Mouse (Mus musculus): ENCODE results near the gene Prss33. TPM values are rescaled to one million over a fixed set of nuclear protein-coding genes. Genes with fewer than 3 reads are reported as not detected.

Prss33 gene
- polyA plus RNA-seq, 1 experiment, result 0.25 TPM

DNA sequence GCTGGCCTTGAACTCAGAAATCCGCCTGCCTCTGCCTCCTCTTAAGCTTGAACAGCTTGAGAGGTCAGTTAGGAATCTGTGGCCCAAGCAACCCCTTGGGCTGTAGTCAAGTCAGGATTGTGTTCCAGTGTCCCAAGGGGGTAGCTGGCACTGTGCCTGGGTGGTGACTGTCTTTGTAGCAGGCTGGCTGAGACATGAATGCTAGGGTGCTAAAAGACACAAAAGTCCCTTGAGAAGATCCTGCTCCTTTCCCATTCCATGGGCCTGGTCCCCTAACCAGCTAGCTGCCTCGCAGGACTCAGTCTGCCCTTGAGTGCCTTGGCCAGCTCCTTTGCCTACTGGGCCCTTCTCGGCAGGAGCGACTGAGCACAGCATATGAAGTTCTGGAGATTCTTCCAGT lies 27.1 kb upstream of the Prss33 start:
- whole genome bisulfite sequencing, result 76% methylated on average over 4 of the region's 4 CpGs
- no peak for DNase-seq
- H3K4me3 ChIP-seq (replicated peaks; ENCODE audit: insufficient read depth, low read depth, low read length), result no peak overlapping the region
- no peaks in the 10 kb centered on the region for H3K4me1 ChIP-seq (ENCODE audit: control insufficient read depth, insufficient read depth, low read length)
- TF ChIP-seq CTCF (IDR thresholded peaks at IDR 0.05; ENCODE audit: borderline replicate concordance, insufficient read depth, low read depth, low read length) (no peak), POLR2A (IDR thresholded peaks at IDR 0.05; ENCODE audit: borderline replicate concordance, insufficient read depth, low read length) (no peak)
- no peaks in the 10 kb centered on the region for H3K27me3 ChIP-seq (ENCODE audit: control insufficient read depth, insufficient read depth, low read length)
- H3K27ac ChIP-seq (ENCODE audit: insufficient read depth, low read length), result no peak overlapping the region

DNA sequence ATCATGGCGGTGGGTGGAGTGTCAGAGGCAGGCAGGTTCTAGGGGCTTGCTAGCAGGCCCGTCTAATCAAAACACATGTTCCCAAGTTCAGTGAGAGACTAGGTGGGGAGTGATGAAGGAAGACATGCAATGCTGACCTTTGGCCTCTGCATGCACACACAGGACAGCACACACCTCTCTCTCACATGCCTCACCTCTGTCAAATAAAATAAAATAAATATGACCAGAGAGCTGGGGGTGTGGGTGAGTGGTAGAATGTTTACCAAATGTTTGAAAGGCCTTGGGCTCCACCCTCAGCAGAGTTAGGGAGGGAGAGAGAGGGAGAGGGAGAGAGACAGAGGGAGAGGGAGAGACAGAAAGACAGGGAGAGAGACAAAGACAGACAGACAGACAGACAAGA lies 22.1 kb upstream of the Prss33 start:
- Histone ChIP-seq H3K4me3 (replicated peaks; ENCODE audit: insufficient read depth, low read depth, low read length) (no peak overlapping the region), H3K27me3 (ENCODE audit: control insufficient read depth, insufficient read depth, low read length) (no peaks in the 10 kb centered on the region), H3K4me1 (ENCODE audit: control insufficient read depth, insufficient read depth, low read length) (no peaks in the 10 kb centered on the region), H3K27ac (ENCODE audit: insufficient read depth, low read length) (no peak overlapping the region)
- DNase-seq, result no peak
- WGBS, result 92% methylated on average over 2 of the region's 2 CpGs
- TF ChIP-seq CTCF (IDR thresholded peaks at IDR 0.05; ENCODE audit: borderline replicate concordance, insufficient read depth, low read depth, low read length) (no peak), POLR2A (IDR thresholded peaks at IDR 0.05; ENCODE audit: borderline replicate concordance, insufficient read depth, low read length) (no peak)

DNA sequence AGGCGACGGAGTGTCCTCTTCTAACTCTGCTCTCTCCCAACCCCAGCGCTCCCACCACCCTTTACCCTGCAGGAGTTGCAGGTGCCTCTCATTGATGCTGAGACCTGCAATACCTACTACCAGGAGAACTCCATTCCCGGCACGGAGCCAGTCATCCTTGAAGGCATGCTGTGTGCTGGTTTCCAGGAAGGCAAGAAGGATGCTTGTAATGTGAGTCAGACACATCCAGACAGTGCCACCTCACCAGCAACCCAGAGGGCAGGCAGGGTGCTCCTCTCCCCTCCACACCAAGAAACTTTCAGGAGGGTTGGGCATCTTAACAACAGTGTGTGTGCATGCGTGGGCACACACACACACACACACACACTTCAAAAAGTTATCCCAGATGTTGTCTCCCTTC lies 21.3 kb upstream of the Prss33 start:
- WGBS, result 79% methylated on average over 6 of the region's 6 CpGs
- no peak for DNase-seq
- TF ChIP-seq CTCF (IDR thresholded peaks at IDR 0.05; ENCODE audit: borderline replicate concordance, insufficient read depth, low read depth, low read length) (no peak), POLR2A (IDR thresholded peaks at IDR 0.05; ENCODE audit: borderline replicate concordance, insufficient read depth, low read length) (no peak)
- Histone ChIP-seq H3K4me1 (ENCODE audit: control insufficient read depth, insufficient read depth, low read length) (no peaks in the 10 kb centered on the region), H3K27me3 (ENCODE audit: control insufficient read depth, insufficient read depth, low read length) (no peaks in the 10 kb centered on the region), H3K4me3 (replicated peaks; ENCODE audit: insufficient read depth, low read depth, low read length) (no peak overlapping the region), H3K27ac (ENCODE audit: insufficient read depth, low read length) (no peak overlapping the region)

DNA sequence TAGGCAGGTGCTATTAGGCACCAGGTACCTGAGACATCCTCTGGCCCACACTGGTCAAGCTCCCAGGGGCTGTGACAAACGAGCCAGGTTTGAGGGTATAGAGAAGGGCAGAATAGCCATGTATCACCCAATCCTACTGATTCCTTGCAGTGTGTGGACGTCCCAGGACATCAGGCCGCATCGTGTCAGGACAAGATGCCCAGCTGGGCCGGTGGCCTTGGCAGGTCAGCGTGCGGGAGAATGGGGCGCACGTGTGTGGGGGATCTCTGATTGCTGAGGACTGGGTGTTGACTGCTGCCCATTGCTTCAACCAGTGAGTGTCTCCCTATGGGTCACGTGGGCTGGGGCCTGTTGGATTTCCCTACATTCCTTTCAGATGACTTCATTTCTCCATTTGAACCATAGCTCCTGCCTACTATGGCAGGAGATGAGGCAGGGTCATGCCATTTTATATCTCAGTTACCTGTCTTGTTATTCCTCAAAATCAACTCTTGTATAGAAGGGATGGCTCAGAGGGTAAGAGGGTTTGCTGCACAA lies 18.4 kb upstream of the Prss33 start:
- Histone ChIP-seq H3K4me1 (ENCODE audit: control insufficient read depth, insufficient read depth, low read length) (no peaks in the 10 kb centered on the region), H3K4me3 (replicated peaks; ENCODE audit: insufficient read depth, low read depth, low read length) (no peak overlapping the region), H3K27me3 (ENCODE audit: control insufficient read depth, insufficient read depth, low read length) (no peaks in the 10 kb centered on the region), H3K27ac (ENCODE audit: insufficient read depth, low read length) (no peak overlapping the region)
- TF ChIP-seq CTCF (IDR thresholded peaks at IDR 0.05; ENCODE audit: borderline replicate concordance, insufficient read depth, low read depth, low read length), result no peak
- no peak for TF ChIP-seq POLR2A (IDR thresholded peaks at IDR 0.05; ENCODE audit: borderline replicate concordance, insufficient read depth, low read length)
- DNase-seq, result no peak
- WGBS, result 86% methylated on average over 10 of the region's 10 CpGs

DNA sequence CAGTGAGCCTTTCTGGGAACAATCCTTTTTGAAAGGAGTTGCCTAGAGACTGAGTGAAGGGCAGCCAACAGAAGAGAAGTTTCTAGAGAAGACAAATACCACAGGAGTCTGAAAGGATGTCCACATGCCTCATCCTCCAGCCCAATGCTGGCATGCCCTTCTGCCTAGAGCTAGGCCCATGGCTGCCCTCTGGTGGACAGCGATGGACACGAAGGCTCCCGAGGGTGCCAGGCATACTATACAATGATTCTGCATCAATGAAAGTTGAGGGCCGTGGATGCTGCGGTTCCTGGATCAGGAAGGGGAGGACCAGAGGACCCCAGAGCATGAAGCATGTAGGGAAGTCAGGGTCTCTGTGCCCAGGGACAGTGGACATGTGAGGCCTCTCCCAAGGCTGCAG lies 17.4 kb upstream of the Prss33 start:
- WGBS, result 23% methylated on average over 5 of the region's 5 CpGs
- DNase-seq, result no peak

DNA sequence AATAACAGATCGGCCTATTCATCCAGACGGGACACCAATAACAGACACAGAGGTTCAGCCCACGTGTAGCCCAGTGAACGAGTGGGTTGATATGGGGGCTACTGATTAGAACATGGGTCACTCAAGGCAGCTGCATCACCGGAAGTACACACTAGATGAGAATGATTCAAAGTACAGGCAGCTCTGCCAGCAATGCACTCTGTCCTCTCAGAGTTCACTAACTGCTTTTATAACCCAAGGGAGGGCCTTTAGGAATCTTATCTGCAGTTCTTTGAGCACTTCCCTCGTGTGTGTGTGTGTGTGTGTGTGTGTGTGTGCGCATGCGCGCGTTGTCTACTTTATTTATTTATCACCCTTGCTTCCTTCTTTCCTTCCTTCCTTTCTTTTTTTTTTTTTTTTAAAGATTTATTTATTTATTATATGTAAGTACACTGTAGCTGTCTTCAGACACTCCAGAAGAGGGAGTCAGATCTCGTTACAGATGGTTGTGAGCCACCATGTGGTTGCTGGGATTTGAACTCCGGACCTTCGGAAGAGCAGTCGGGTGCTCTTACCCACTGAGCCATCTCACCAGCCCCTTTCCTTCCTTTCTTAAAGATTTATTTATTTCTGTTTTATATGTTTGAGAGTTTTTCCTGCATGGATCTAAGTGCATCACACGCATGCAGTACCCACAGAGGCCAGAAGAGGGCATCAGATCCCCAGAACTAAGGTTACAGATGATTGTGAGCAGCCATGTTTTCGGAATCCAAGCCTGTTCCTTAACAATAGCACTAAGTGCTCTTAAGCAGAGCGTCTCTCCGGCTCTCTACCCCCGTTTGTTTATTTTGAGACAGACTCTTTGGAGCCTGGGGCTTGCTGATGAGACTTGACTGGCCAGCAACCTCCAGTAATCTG lies 15.2 kb upstream of the Prss33 start:
- no peaks in the 10 kb centered on the region for H3K4me1 ChIP-seq (ENCODE audit: control insufficient read depth, insufficient read depth, low read length)
- TF ChIP-seq POLR2A (IDR thresholded peaks at IDR 0.05; ENCODE audit: borderline replicate concordance, insufficient read depth, low read length) (no peak), CTCF (IDR thresholded peaks at IDR 0.05; ENCODE audit: borderline replicate concordance, insufficient read depth, low read depth, low read length) (peak; percentile 71)
- H3K27me3 ChIP-seq (ENCODE audit: control insufficient read depth, insufficient read depth, low read length), result no peaks in the 10 kb centered on the region
- H3K27ac ChIP-seq (ENCODE audit: insufficient read depth, low read length), result no peak overlapping the region
- WGBS, result 62% methylated on average over 18 of the region's 19 CpGs
- H3K4me3 ChIP-seq (replicated peaks; ENCODE audit: insufficient read depth, low read depth, low read length), result no peak overlapping the region
- DNase-seq, result peak in 1 of 2 experiments; percentile 63

More for the DNA sequence above, 17.4 kb upstream of the Prss33 start:
- no peak overlapping the region for H3K4me3 ChIP-seq (replicated peaks; ENCODE audit: insufficient read depth, low read depth, low read length)
- TF ChIP-seq POLR2A (IDR thresholded peaks at IDR 0.05; ENCODE audit: borderline replicate concordance, insufficient read depth, low read length) (no peak), CTCF (IDR thresholded peaks at IDR 0.05; ENCODE audit: borderline replicate concordance, insufficient read depth, low read depth, low read length) (peak; percentile 35; the same call in 1 of the 2 replicates)
- no peaks in the 10 kb centered on the region for H3K4me1 ChIP-seq (ENCODE audit: control insufficient read depth, insufficient read depth, low read length)
- H3K27ac ChIP-seq (ENCODE audit: insufficient read depth, low read length), result no peak overlapping the region
- H3K27me3 ChIP-seq (ENCODE audit: control insufficient read depth, insufficient read depth, low read length), result no peaks in the 10 kb centered on the region

DNA sequence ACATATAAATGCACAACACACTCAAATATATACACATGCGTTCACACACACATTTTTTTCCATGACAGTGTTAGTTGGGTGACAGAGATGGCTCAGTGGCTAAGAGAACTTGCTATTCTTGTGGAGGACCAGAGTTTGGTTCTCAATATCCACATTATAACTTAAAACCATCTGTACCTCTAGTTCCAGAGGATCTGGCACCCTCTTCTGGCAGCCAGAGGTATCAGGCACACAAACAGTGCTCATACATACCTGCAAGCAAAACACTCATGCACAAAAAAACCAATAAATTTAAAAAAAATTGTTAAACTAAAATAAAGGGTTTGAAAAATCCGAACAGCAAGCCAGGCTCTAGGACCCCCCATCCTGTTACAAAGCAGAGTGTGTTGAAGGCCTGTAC lies 14.2 kb upstream of the Prss33 start:
- H3K27ac ChIP-seq (ENCODE audit: insufficient read depth, low read length), result no peak overlapping the region
- no peak overlapping the region for H3K4me3 ChIP-seq (replicated peaks; ENCODE audit: insufficient read depth, low read depth, low read length)
- no peak for DNase-seq
- 66% methylated on average over 2 of the region's 2 CpGs for WGBS
- no peaks in the 10 kb centered on the region for H3K27me3 ChIP-seq (ENCODE audit: control insufficient read depth, insufficient read depth, low read length)
- TF ChIP-seq CTCF (IDR thresholded peaks at IDR 0.05; ENCODE audit: borderline replicate concordance, insufficient read depth, low read depth, low read length) (no peak), POLR2A (IDR thresholded peaks at IDR 0.05; ENCODE audit: borderline replicate concordance, insufficient read depth, low read length) (no peak)
- H3K4me1 ChIP-seq (ENCODE audit: control insufficient read depth, insufficient read depth, low read length), result no peaks in the 10 kb centered on the region

DNA sequence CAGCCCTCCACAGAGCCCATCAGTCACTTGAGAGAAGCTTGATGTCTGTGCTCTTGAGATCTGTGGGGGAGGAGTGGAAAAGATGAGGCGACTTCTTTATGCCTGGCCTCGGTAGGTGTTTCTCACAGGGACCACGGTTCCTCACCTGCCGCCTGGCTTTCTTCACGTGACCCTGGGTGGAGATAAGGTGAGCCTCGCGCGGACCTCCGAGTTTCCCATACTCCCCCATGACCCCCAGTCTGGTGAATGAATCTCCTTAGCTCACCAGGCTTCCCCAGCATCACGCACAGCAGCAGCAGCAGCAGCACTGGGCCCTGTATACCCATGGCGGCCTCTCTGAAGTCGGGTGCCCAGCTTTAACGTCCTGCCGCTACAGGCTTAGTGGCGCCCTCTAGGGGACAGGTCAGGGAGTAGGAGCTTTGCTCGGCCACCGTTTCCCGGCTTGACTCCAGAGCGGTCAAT lies 8.0 kb upstream of the Prss33 start, which contains the start of the genes Prss32 and Prss41:
Gene Prss32 (plus strand): TSS at position 44 of the 462 bp plus-strand sequence.
Gene Prss41 (minus strand): TSS at position 361 of the 462 bp plus-strand sequence.
- Histone ChIP-seq H3K4me3 (replicated peaks; ENCODE audit: insufficient read depth, low read depth, low read length) (peak within 1 kb of the TSS; percentile 9), H3K27me3 (ENCODE audit: control insufficient read depth, insufficient read depth, low read length) (no peaks in the 10 kb centered on the region), H3K27ac (ENCODE audit: insufficient read depth, low read length) (no peak within 1 kb of the TSS), H3K4me1 (ENCODE audit: control insufficient read depth, insufficient read depth, low read length) (no peaks in the 10 kb centered on the region)
- TF ChIP-seq POLR2A (IDR thresholded peaks at IDR 0.05; ENCODE audit: borderline replicate concordance, insufficient read depth, low read length), result no peak
- peak; percentile 60; the same call in 1 of the 2 replicates for TF ChIP-seq CTCF (IDR thresholded peaks at IDR 0.05; ENCODE audit: borderline replicate concordance, insufficient read depth, low read depth, low read length)
- 18% methylated on average over 19 of the region's 19 CpGs for WGBS
- DNase-seq, result peak; percentile 61 to 67
